Mouse (Mus musculus) embryonic fibroblast, embryonic 13.5 days (primary cell): ENCODE measurements at regions not wholly inside any gene's neighbourhood (a gene's known extent, or its start where the extent isn't known, plus 50 kb on each side); places are given as distances from the start of the nearest gene placed in this dataset.

Experiments used
- CTCF ChIP-seq: IDR thresholded peaks from 2 replicates; pipeline ENCODE4 v1.5.1; 2011; ENCODE audit warnings: mild to moderate bottlenecking, control low read depth, low read length, moderate library complexity, borderline replicate concordance; ENCODE audit not compliant: insufficient read depth
- POLR2A ChIP-seq: IDR thresholded peaks from 2 replicates; pipeline ENCODE4 v1.6.1; 2011; ENCODE audit warnings: low read depth, mild to moderate bottlenecking, control low read depth, low read length, moderate library complexity

- TF ChIP-seq POLR2A, result no peak
- no peak for TF ChIP-seq CTCF
Observed at GRCm38 (mm10) chr3:61068229-61068628, 65.6 kb downstream of the P2ry1 start.
